Mouse (Mus musculus) liver, adult 2 months (tissue): ENCODE results near the gene Nkain1. TPM values are rescaled to one million over a fixed set of nuclear protein-coding genes. Genes with fewer than 3 reads are reported as not detected.

Experiments
- DNase-seq: peaks from one replicate; pipeline ENCODE4 v3.0.0-alpha.2; 2011; ENCODE audit warnings: low read depth, low spot score; ENCODE audit errors: extremely low read depth
- H3K27ac ChIP-seq: fragments of 200-500 bp; replicated peaks from 2 replicates; pipeline ENCODE4 v1.5.1; 2012; ENCODE audit warnings: low read depth, mild to moderate bottlenecking, control low read depth, inconsistent platforms, low read length; ENCODE audit not compliant: insufficient read depth
- H3K27me3 ChIP-seq: fragments of 200-500 bp; 2 replicates; pipeline ENCODE4 v1.6.1; 2012; ENCODE audit warnings: mild to moderate bottlenecking, moderate library complexity, low read length, inconsistent platforms; ENCODE audit not compliant: control insufficient read depth, insufficient read depth
- H3K36me3 ChIP-seq: fragments of 200-500 bp; 2 replicates; pipeline ENCODE4 v1.6.1; 2012; ENCODE audit warnings: low read length, inconsistent platforms; ENCODE audit not compliant: control insufficient read depth, insufficient read depth
- H3K4me1 ChIP-seq: fragments of 200-500 bp; 2 replicates; pipeline ENCODE4 v1.6.1; 2011; ENCODE audit warnings: low read length; ENCODE audit not compliant: control insufficient read depth, insufficient read depth
- H3K4me3 ChIP-seq: fragments of 200-500 bp; 2 replicates; pipeline ENCODE4 v1.5.1; 2011; ENCODE audit warnings: low read depth, mild to moderate bottlenecking, control low read depth, low read length, moderate library complexity; ENCODE audit not compliant: insufficient read depth
- H3K79me2 ChIP-seq: fragments of 200-500 bp; 2 replicates; pipeline ENCODE4 v1.6.1; 2012; ENCODE audit warnings: inconsistent platforms, mild to moderate bottlenecking, low read length, moderate library complexity; ENCODE audit not compliant: control insufficient read depth, insufficient read depth
- H3K9ac ChIP-seq: fragments of 200-500 bp; 2 replicates; pipeline ENCODE4 v1.6.1; 2012; ENCODE audit warnings: low read depth, mild to moderate bottlenecking, control low read depth, inconsistent platforms, low read length
- CTCF ChIP-seq: fragments of 200-500 bp; IDR thresholded peaks from 2 replicates; pipeline ENCODE4 v1.5.1; 2011; ENCODE audit warnings: low read depth, low read length, control low read depth
- POLR2A ChIP-seq: fragments of 200-500 bp; IDR thresholded peaks from 2 replicates; pipeline ENCODE4 v1.6.1; 2011; ENCODE audit warnings: low read length, control low read depth; ENCODE audit not compliant: insufficient read depth; ENCODE audit errors: extremely low read depth
- WGBS: fragments of 180-500 bp; shearing (Covaris S2); methylation state at CpG from one replicate; pipeline ENCODE4 v1.1.7; 2018; 5-methylcytosine and 5-hydroxymethylcytosine counted together
- polyA plus RNA-seq: library from polyadenylated mRNA; depleted of rRNA; stranded (reverse); fragments of >200 nt; gene quantifications from 2 replicates; pipeline ENCODE4 v1.2.3, GENCODE M21; 2012
- total RNA-seq: library from RNA; depleted of rRNA; stranded (reverse); fragments of >200 nt; gene quantifications from 2 replicates; pipeline ENCODE4 v1.2.3, GENCODE M21; 2014

The Nkain1 gene
- total and polyA plus RNA-seq, 2 experiments, result 0.28 to 0.51 TPM

DNA sequence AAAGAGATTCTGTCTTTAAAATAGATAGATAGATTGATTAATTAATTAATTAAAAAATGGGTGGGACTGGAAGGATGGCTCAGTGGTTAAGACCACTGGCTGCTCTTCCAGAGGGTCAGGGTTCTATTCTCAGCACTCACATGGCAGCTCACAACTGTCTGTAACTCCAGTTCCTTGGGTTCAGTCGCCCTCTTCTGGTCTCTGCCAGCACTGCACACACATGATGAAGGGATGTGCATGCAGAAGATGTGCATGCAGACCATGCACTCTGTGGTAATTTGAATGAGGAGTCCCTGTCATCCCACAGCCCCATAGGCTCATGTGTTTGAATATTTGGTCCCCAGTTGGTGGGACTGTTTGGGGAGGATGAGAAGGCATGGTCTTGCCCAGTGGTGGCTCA lies 38.2 kb downstream of the Nkain1 start:
- TF ChIP-seq CTCF, result peak; percentile 20; the same call in 1 of the 2 replicates
- no peak for TF ChIP-seq POLR2A
- Histone ChIP-seq H3K4me1 (peaks cover 3% of the 10 kb centered on the region; the same call in 1 of the 2 replicates), H3K36me3 (no peaks in the 10 kb centered on the region), H3K27me3 (no peaks in the 10 kb centered on the region), H3K4me3 (no peak overlapping the region), H3K79me2 (no peaks in the 10 kb centered on the region), H3K27ac (no peak overlapping the region), H3K9ac (no peak overlapping the region)
- WGBS, result 54% methylated on average over 1 of the region's 1 CpGs
- no peak for DNase-seq

DNA sequence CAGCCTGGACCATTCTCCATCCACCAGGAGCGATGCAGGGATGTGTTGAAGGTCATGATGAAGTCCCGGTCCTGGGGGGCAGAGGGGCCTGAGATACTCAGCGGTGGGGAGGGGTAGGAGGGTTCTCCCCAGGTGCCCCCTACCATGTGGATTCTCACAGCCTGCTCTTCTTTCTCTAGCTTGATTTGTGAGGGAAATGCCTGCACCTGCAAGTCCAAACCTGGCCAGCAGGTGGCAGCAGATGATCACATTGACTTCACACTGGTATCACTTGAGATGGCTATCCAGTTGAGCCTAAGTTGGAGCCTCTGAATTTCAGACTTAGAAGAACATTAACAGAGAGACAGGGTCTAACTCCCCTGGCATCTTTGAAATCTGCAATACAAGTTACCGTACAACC lies 40.0 kb downstream of the Nkain1 start:
- Histone ChIP-seq H3K36me3 (no peaks in the 10 kb centered on the region), H3K9ac (no peak overlapping the region), H3K4me3 (no peak overlapping the region), H3K4me1 (peaks cover 3% of the 10 kb centered on the region; the same call in 1 of the 2 replicates), H3K27ac (no peak overlapping the region), H3K79me2 (no peaks in the 10 kb centered on the region), H3K27me3 (no peaks in the 10 kb centered on the region)
- no peak for TF ChIP-seq POLR2A
- peak; percentile 88 for TF ChIP-seq CTCF
- 36% methylated on average over 4 of the region's 4 CpGs for WGBS
- peak; percentile 50 for DNase-seq

GRCm38 (mm10) chr4:130532347-130532746 lies 41.6 kb downstream of the Nkain1 start:
- Histone ChIP-seq H3K27me3 (no peaks in the 10 kb centered on the region), H3K9ac (no peak overlapping the region), H3K36me3 (no peaks in the 10 kb centered on the region), H3K4me3 (no peak overlapping the region), H3K4me1 (peaks cover 3% of the 10 kb centered on the region; the same call in 1 of the 2 replicates), H3K27ac (no peak overlapping the region), H3K79me2 (no peaks in the 10 kb centered on the region)
- TF ChIP-seq CTCF (no peak), POLR2A (no peak)
- WGBS, result 62% methylated on average over 6 of the region's 6 CpGs
- DNase-seq, result no peak

- Histone ChIP-seq H3K79me2 (no peaks in the 10 kb centered on the region), H3K4me1 (peaks cover 3% of the 10 kb centered on the region; the same call in 1 of the 2 replicates), H3K4me3 (no peak overlapping the region), H3K27ac (no peak overlapping the region), H3K36me3 (no peaks in the 10 kb centered on the region), H3K27me3 (no peaks in the 10 kb centered on the region), H3K9ac (no peak overlapping the region)
- TF ChIP-seq CTCF (peak; percentile 91), POLR2A (no peak)
- peak; percentile 14 for DNase-seq
- 16% methylated on average over 28 of the region's 28 CpGs for WGBS
These were observed 42.2 kb downstream of the Nkain1 start for GRCm38 (mm10) chr4:130531645-130532280.

DNA sequence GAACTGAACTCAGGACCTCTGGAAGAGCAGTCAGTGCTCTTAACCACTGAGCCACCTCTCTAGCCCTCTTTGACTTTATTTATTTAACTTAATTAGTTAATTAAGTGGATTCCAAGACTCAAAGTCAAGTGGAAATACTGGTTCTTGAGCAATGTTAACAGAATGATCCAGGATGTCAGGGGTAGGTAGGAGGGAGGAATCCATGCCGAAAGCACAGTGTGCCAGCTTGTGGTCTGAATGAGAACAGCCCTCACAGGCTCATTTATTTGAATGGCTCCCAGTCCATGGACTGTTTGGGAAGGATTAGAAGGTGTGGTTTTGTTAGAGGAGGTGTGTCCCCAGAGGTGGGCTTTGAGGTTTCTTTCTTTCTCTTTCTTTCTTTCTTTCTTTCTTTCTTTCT lies 46.2 kb downstream of the Nkain1 start:
- peaks cover 3% of the 10 kb centered on the region; the same call in 1 of the 2 replicates for H3K4me1 ChIP-seq
- H3K9ac ChIP-seq, result no peak overlapping the region
- H3K4me3 ChIP-seq, result no peak overlapping the region
- no peaks in the 10 kb centered on the region for H3K79me2 ChIP-seq
- DNase-seq, result no peak
- no peaks in the 10 kb centered on the region for H3K36me3 ChIP-seq
- TF ChIP-seq POLR2A (no peak), CTCF (no peak)
- WGBS, result 86% methylated on average over 1 of the region's 1 CpGs
- H3K27ac ChIP-seq, result no peak overlapping the region
- H3K27me3 ChIP-seq, result no peaks in the 10 kb centered on the region

GRCm38 (mm10) chr4:130525041-130525440 lies 48.9 kb downstream of the Nkain1 start:
- 67% methylated on average over 1 of the region's 1 CpGs for WGBS
- no peaks in the 10 kb centered on the region for H3K79me2 ChIP-seq
- no peak for DNase-seq
- no peak overlapping the region for H3K4me3 ChIP-seq
- no peak for TF ChIP-seq POLR2A
- no peak for TF ChIP-seq CTCF
- no peak overlapping the region for H3K27ac ChIP-seq
- H3K36me3 ChIP-seq, result no peaks in the 10 kb centered on the region
- H3K4me1 ChIP-seq, result no peaks in the 10 kb centered on the region
- no peak overlapping the region for H3K9ac ChIP-seq
- no peaks in the 10 kb centered on the region for H3K27me3 ChIP-seq
